Mouse (Mus musculus) T-helper 1 cell (primary cell): ENCODE results near the gene Dcst1.

ENCODE experiments used
- in situ Hi-C: fragments of 300-600 bp; cut with MboI, MseI; formaldehyde crosslinking; loops from one replicate; pipeline ENCODE4 v1.15.1; 2025; ENCODE audit warnings: high pct_unique_total_duplicates

Gene Dcst1

GRCm38 (mm10) chr3:89365486-89366414 is 697 bp upstream of the Dcst1 start:
- in situ Hi-C loops, result no loop called here

GRCm38 (mm10) chr3:89364631-89365030 is 422 bp downstream of the Dcst1 start:
- in situ Hi-C loops, result no loop called here

GRCm38 (mm10) chr3:89361675-89362074 is 3.4 kb downstream of the Dcst1 start, which contains the start of gene Dcst2:
TSS of gene Dcst2 (plus strand) at chr3:89361975.
- in situ Hi-C loops, result no loop called here

- in situ Hi-C loops, result no loop called here
These were observed 4.8 kb downstream of the Dcst1 start for GRCm38 (mm10) chr3:89360237-89360636.

GRCm38 (mm10) chr3:89359630-89360029 is 5.4 kb downstream of the Dcst1 start:
- in situ Hi-C loops, result loop anchor here (5.0 kb wide), 1 partner anchor 37 kb away; the partner anchor contains the start of gene Efna3

- in situ Hi-C loops, result loop anchor here (5.0 kb wide), 1 partner anchor 34 kb away; the partner anchor contains the start of gene Efna3
These were observed 9.0 kb downstream of the Dcst1 start for GRCm38 (mm10) chr3:89356029-89356428.

- in situ Hi-C loops, result loop anchor here (5.0 kb wide), 1 partner anchor 33 kb away; the partner anchor contains the start of gene Efna3
These were observed 9.5 kb downstream of the Dcst1 start for GRCm38 (mm10) chr3:89355512-89355902.

GRCm38 (mm10) chr3:89354816-89355511 is 10.1 kb downstream of the Dcst1 start:
- in situ Hi-C loops, result loop anchor here (5.0 kb wide), 1 partner anchor 33 kb away; the partner anchor contains the start of gene Efna3

GRCm38 (mm10) chr3:89351271-89351670 is 13.8 kb downstream of the Dcst1 start:
- in situ Hi-C loops, result no loop called here

GRCm38 (mm10) chr3:89349869-89350501 is 15.1 kb downstream of the Dcst1 start, which contains the start of gene Adam15:
TSS of gene Adam15 (minus strand) at chr3:89349996.
- in situ Hi-C loops, result no loop called here

GRCm38 (mm10) chr3:89348911-89349868 is 15.9 kb downstream of the Dcst1 start:
- in situ Hi-C loops, result no loop called here

- in situ Hi-C loops, result no loop called here
These were observed 17.1 kb downstream of the Dcst1 start for GRCm38 (mm10) chr3:89347916-89348315.

GRCm38 (mm10) chr3:89346815-89347540 is 18.1 kb downstream of the Dcst1 start:
- in situ Hi-C loops, result no loop called here

- in situ Hi-C loops, result no loop called here
These were observed 21.8 kb downstream of the Dcst1 start for GRCm38 (mm10) chr3:89343279-89343678.

- in situ Hi-C loops, result no loop called here
These were observed 23.3 kb downstream of the Dcst1 start for GRCm38 (mm10) chr3:89341794-89342193.

GRCm38 (mm10) chr3:89340465-89340864 is 24.6 kb downstream of the Dcst1 start:
- in situ Hi-C loops, result no loop called here

GRCm38 (mm10) chr3:89339416-89339815 is 25.6 kb downstream of the Dcst1 start:
- in situ Hi-C loops, result no loop called here

- in situ Hi-C loops, result no loop called here
These were observed 27.1 kb downstream of the Dcst1 start, which contains the start of gene Efna4 for GRCm38 (mm10) chr3:89337721-89338578. TSS of gene Efna4 (minus strand) at chr3:89338028.
